Mouse (Mus musculus) ES-E14 (cell line): ENCODE data around the gene Prepl.

ENCODE experiments used
- CHD2 ChIP-seq: IDR thresholded peaks from 2 replicates; pipeline ENCODE4 v1.6.1; 2014; ENCODE audit warnings: mild to moderate bottlenecking, low read depth, low read length, inconsistent platforms
- HCFC1 ChIP-seq: IDR thresholded peaks from 2 replicates; pipeline ENCODE4 v1.6.1; 2012; ENCODE audit warnings: low read length, inconsistent platforms, borderline replicate concordance; ENCODE audit not compliant: insufficient read depth
- MAFK ChIP-seq: IDR thresholded peaks from 2 replicates; pipeline ENCODE4 v1.6.1; 2014; ENCODE audit warnings: mild to moderate bottlenecking, low read depth, low read length, inconsistent platforms; ENCODE audit not compliant: insufficient read depth
- ZC3H11A ChIP-seq: IDR thresholded peaks from 2 replicates; pipeline ENCODE4 v1.6.1; 2012; ENCODE audit warnings: low read depth, mild to moderate bottlenecking, inconsistent platforms, low read length, borderline replicate concordance

DNA sequence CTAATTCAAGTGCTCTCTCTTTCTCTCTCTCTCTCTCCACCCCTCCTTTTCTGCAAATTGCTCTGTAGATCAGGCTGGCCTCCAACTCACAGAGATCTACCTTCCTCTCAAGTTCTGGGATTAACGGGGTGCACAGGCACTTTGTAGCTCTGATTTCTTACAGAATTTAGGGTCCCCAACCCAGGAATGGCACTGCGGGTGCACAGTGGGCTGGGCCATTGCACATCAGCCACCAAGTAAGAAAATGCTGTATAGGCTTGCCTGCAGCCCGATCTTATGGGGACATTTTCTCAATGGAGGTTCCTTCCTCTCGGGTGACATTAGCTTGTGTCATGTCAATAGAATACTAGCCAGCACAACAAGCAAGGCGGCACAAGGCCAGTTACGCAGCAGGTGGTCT, 30.9 kb downstream of the Prepl start:
- TF ChIP-seq HCFC1 = no peak
- no peak for TF ChIP-seq MAFK
- no peak for TF ChIP-seq CHD2
- TF ChIP-seq ZC3H11A = no peak
